Mouse (Mus musculus) kidney, postnatal 25 days (tissue): ENCODE data around the gene Acot11.
"Not testable (repeated sequence)": the region's sequence is repeated elsewhere in the genome, so short reads cannot be mapped to it uniquely, and the experiment has no call there.

Source experiments
- DNase-seq, 2 experiments: peaks; one replicate each; pipeline ENCODE4 v3.0.0; 2021; ENCODE audit warnings: mixed read lengths in 2 of 2

Gene Acot11

GRCm38 (mm10) chr4:106807287-106807686, 2.5 kb upstream of the Acot11 start:
- DNase-seq, result no peak

- no peak for DNase-seq
Measured at GRCm38 (mm10) chr4:106805890-106806289, 1.1 kb upstream of the Acot11 start.

- no peak for DNase-seq
Measured at GRCm38 (mm10) chr4:106804201-106804909, 443 bp downstream of the Acot11 start.

GRCm38 (mm10) chr4:106803781-106804180, 1.0 kb downstream of the Acot11 start:
- no peak for DNase-seq

- DNase-seq, result peak; percentile 92 to 95
Measured at GRCm38 (mm10) chr4:106799772-106800336, 4.9 kb downstream of the Acot11 start.

- peak; percentile 29 to 88 for DNase-seq
Measured at GRCm38 (mm10) chr4:106798908-106799546, 5.8 kb downstream of the Acot11 start.

- DNase-seq, result no peak
Measured at GRCm38 (mm10) chr4:106795289-106795688, 9.5 kb downstream of the Acot11 start.

GRCm38 (mm10) chr4:106794247-106794646, 10.6 kb downstream of the Acot11 start:
- DNase-seq, result no peak

- not testable (repeated sequence) for DNase-seq
Measured at GRCm38 (mm10) chr4:106793826-106794225, 11.0 kb downstream of the Acot11 start.

GRCm38 (mm10) chr4:106792276-106792675, 12.5 kb downstream of the Acot11 start:
- no peak for DNase-seq

GRCm38 (mm10) chr4:106790938-106791337, 13.9 kb downstream of the Acot11 start:
- no peak for DNase-seq

GRCm38 (mm10) chr4:106790218-106790617, 14.6 kb downstream of the Acot11 start:
- not testable (repeated sequence) for DNase-seq

- no peak for DNase-seq
Measured at GRCm38 (mm10) chr4:106789705-106790104, 15.1 kb downstream of the Acot11 start.

GRCm38 (mm10) chr4:106788627-106789026, 16.2 kb downstream of the Acot11 start:
- DNase-seq, result peak in 1 of 2 experiments; percentile 70

GRCm38 (mm10) chr4:106787830-106788229, 17.0 kb downstream of the Acot11 start:
- DNase-seq, result peak in 1 of 2 experiments; percentile 60

- no peak for DNase-seq
Measured at GRCm38 (mm10) chr4:106785753-106786540, 18.9 kb downstream of the Acot11 start.

GRCm38 (mm10) chr4:106785345-106785744, 19.5 kb downstream of the Acot11 start:
- DNase-seq, result no peak

- no peak for DNase-seq
Measured at GRCm38 (mm10) chr4:106784806-106785205, 20.0 kb downstream of the Acot11 start.

- DNase-seq, result no peak
Measured at GRCm38 (mm10) chr4:106783137-106783536, 21.7 kb downstream of the Acot11 start.

- peak in 1 of 2 experiments; percentile 46 for DNase-seq
Measured at GRCm38 (mm10) chr4:106780045-106780444, 24.8 kb downstream of the Acot11 start.

GRCm38 (mm10) chr4:106778116-106778788, 26.5 kb downstream of the Acot11 start:
- peak; percentile 99 for DNase-seq

- no peak for DNase-seq
Measured at GRCm38 (mm10) chr4:106776998-106777397, 27.8 kb downstream of the Acot11 start.
